Mouse (Mus musculus) adrenal gland, postnatal 10 days (tissue): ENCODE measurements around the gene Atp12a. TPM values are rescaled to one million over a fixed set of nuclear protein-coding genes. Genes with fewer than 3 reads are reported as not detected.

Experiments used
- DNase-seq: peaks from one replicate; pipeline ENCODE4 v3.0.0; 2021; ENCODE audit warnings: mixed read lengths
- long read RNA-seq, 2 experiments: library from polyadenylated mRNA; stranded (forward); transcript quantifications; one replicate each; pipeline ENCODE4 v2.0.0; 2021
- total RNA-seq, 2 experiments: library from RNA; stranded (reverse); gene quantifications; 2 replicates each; pipeline ENCODE4 v1.2.3; 2021

Gene Atp12a
- total RNA-seq = not detected
- long read RNA-seq, experiment 1, partial matches to known transcripts = 0 of 1 reads
- long read RNA-seq, experiment 1, other reads (novel, unspliced or antisense) = 1 of 1 reads
- long read RNA-seq, experiment 2, transcript Atp12a-201 (23 exons, 3,950 nt) = major isoform, 5 of 5 reads
- long read RNA-seq, experiment 2, partial matches to known transcripts = 0 of 5 reads
- long read RNA-seq, experiment 2, other reads (novel, unspliced or antisense) = 0 of 5 reads

DNA sequence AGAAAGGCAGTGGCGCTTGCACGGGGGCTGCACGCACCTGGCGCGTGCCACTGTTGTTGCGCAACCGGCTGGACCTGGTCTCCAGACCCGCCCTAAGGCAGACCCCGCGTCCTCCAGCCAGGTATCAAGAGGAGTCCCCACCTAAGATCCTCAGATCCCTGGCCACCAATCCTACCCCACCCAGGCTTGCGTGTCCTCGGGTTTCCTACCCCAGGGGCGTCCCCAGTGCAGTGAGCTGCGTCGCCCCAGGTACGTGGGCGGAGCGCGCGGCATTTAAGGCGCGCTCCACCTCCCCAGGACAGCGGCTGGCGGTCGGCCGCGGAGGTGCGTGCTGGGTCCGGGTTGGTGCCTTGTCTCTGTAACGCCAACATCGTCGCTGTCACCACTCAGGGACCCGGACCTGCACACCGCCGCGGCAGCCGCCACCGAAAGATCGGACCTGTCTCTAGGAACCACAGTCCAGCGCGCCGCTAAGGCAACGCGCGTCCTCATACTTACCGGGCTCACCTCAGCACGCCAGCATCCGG, at the start of gene Atp12a:
TSS of gene Atp12a (plus strand) at position 358 of the 527 bp plus-strand sequence.
- peak; percentile 8 for DNase-seq

DNA sequence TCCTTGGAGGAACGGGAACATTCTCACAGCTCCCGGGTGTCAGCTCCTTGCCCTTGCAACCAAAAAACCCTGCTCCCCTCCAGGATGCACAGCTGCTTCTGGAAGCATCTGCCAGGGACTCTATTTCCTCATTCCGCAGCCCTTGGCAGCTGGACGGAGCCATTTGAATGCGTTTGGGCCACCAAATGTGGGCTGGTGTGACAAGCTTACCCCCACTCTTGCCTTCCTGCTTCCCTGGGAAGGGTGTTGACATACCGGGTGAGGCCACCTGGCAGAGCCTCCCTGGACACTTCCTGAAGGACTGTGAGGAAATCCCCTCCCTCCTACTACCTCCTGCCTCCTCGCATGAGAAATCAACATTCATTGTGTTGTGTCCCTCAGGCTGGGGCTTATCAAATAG, 49.3 kb upstream of the Atp12a start:
- DNase-seq = no peak

DNA sequence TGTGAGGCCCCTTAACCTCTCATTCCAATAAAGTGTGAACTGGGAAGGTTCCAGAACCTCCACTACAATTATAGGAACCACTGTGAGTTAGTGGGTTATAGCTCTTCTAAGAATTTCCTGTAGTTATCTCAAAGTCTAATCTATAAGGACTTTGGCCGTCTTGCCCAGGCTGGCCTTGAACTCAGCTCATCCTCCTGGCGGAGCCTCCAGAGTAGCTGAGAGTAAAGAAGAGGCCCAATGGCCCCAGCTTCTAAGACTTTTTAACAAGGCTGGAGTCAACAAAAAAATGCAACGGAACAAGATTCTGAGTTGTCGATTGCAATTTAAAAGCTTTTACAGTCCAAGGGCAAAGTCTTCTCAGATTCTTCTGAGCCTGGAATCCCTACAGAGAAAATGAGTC, 48.5 kb upstream of the Atp12a start:
- no peak for DNase-seq

DNA sequence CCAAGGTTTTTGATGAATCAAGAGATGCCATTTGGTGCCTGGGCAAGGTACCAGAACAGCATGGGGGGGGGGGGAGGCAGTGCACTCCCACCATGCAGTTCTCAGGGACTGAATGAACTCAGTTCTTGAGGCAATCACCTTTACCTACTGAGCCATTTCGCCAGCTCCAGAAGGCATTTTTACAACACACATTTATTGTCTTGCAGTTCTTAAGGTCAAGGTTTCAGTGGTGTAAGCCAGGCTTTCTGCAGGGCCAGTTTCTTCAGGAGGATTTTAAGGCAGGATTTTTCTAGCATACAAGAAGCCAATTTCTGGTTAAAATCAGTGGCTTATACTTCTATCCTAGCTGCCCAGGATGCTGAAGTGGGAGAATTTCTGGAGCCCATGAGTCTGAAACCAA, 41.9 kb upstream of the Atp12a start:
- DNase-seq = no peak

DNA sequence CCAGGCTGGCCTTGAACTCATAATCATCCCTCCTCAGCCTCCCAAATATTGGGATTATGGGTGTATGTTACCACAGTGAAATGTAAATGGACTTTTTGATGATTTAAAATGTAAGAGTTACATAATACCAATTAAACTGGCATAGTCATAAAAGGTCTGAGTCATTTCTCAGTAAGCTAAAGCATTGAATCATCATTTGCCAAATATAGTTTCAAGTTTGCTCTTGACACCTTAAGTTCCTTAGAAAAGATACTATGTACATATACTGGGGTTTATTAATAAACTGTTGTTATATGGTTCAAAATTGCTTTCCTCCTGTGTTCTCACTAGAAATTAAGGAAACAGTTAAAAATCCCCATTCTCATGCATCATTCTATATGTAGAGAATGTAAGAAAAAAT, 39.8 kb upstream of the Atp12a start:
- no peak for DNase-seq

DNA sequence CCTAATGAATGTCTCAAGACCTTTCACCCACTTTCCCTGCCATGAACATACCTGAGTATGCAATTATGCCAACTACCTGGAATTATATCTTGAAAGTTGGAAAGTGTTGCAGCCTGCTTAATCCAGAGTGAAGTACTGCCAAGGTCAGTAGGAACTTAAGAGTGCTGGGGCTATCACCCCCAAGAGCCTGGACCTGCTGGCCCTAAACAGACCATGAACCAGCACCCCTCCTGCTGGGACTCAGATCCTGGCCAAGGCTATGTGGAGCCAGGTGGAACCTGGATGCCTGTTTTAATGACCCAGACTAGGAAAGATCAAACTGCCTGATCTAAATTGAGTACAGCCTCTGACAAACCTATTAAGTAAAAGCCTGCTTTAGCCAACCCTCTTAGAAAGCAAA, 31.2 kb upstream of the Atp12a start:
- no peak for DNase-seq

DNA sequence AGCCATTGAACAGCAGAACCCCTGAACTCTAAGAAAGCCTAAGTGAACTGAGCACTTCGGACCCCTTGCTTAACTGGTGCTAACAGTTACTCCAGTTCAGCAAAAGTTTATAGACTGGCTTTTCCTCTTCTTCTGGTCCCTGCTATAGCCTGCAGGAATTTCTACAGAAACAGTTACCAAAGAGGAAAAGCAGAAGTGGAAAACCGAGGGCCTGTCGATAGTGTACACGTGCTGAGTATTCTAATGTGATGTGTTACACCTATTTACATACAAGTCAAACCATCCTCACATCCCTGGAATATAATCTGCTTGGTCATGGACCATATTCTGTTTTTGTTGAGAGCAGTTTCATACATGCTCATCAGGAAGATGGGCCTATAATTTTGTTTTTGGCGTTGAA, 30.4 kb upstream of the Atp12a start:
- no peak for DNase-seq

DNA sequence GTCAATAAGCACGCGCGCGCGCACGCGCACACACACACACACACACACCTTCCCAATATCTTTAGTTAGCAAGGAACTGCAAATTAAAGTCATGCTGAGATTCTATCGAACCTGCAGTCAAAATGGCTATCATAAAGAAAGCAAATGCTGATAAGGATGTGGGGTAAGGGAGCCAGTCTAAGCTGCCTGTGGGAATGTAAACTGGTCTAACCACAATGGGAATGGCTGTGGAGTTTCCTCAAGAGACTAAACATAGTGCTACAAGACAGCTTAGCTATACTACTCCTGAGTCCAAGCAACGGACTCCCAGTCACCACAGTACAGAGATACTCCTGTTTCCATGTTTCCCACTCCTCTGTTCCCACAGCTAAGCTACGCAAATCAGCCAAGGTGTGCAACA, 28.8 kb upstream of the Atp12a start:
- no peak for DNase-seq

DNA sequence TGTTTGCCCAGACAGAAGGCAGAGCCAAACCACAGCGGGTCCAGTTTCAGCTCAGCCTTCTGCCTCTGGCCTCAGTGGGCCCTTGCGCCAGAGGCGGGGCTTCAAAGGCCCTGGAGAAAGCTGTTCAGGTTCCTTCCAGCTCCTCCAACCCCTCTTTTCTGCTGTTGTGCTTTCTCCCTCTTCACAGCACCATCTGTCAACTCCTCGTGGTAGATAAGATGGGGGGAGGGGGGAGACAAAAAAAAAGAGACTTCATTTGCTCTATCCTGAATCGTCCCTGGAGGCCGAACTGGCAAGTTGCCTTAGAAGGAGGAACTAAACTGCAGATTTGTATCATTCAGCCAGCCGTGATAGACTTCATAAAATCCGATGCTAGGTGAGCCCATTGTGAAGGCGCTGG, 27.8 kb upstream of the Atp12a start:
- no peak for DNase-seq

DNA sequence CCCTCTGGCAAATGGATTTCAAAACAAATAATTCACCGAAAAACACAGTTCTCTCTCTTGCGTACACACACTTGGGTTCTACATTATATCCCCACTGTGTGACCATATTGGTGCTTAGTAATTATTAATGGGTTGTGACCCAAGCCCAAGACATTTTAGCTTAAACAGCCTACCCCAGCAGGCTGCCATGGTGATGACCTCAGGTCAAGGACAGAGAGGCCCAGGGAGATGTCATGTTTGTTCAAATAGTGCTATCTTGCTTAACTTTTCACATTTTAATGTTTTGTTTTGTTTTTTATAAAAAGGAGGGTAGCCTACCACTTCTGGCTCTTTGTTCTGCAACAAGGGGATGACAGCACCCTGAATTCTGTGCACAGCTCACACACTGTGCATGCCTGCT, 27.2 kb upstream of the Atp12a start:
- DNase-seq = peak; percentile 37

DNA sequence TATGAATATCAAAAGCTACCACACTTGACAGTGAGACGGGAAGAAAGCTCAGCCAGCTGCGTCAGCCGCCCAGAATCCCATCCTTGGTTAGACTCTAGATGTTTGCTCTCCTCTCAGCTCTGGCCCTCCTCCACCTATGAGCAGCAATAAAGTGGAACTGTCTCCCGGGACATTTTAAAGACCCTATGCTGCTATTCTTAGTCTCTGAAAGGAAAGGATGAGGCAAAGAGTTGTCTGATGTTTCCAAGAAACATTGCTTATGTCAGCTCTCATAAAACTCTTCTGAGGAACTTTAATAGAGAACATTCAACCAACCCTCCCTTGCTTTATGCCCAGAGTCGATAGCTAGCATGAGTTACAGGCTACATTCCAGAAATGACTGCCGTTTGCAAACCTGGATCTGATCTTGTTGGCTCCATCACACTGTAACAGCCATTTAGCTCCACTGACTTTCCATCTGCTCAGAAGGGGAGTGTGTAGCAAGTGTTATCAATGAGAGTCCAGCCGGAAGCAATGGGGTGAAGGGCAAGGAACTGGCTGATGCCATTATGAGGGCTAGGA, 25.9 kb upstream of the Atp12a start:
- no peak for DNase-seq

DNA sequence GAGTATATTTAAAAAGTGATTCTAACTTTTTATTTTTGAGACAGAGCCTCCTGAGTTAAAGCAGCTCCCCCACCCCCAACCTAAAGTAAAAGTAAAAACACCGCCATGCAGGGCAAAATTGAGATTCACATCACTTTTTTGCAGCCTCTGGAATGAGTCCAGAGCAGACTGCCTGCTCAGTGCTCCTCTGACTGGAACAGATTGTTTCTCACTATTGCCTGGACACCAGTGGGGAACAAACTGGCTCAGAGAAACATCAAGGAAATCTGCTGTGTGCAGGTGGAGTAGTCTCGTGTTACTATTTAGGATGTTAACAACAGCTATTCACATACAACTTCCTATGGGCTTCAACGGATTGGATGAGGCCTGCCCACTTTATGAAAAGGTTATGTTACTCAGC, 16.2 kb upstream of the Atp12a start:
- DNase-seq = no peak

DNA sequence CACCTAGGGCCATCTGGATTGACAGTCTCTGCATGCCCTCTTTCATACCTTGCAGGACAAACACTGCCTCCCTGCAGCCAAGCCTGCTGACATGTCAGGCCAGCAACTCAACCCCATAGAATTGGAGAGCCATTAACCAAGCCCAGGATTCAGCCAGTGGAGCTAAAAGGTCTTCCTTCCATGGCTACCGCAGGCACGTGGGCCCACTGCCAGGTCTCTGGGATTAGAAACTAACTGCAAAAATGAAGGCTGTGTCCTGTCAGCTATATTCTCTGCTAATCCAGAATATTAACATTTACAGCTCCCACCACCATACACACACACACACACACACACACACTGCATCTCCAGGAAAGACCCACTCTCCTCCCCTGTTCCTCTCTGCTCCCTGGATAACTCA, 15.3 kb upstream of the Atp12a start:
- DNase-seq = no peak

DNA sequence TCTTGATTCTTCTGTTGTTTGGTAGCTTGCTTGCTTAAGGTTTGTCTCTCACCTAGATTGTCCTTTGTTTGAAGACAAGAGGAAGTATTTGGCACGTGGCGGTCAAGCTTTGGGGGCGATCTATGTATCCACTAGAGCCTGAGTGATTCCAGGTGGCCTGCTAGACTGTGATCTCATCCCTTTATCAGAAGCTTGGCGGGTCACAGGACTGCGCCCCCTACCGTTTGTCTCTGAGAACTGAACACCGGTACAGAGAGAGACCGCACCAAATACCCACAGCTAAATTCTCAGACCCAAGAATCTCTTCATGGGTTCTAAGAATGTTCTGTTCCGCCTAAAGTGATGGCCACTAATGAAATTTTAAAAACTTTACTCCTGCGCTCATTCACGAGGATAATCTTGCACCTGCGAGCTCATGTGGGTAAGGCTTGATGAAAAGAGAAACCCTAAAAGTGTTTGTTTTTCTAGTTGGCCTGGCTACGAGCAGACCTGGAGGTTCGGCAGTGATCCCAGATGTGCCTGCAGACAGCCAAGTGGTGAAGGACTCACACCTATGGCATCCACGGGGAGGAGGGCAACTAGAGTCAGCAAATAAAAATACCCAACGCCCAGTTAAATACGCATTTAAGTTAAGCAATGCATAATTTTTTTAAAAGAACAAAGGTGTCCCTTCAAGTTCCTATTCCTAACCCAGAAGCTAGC, 12.8 kb upstream of the Atp12a start:
- DNase-seq = peak; percentile 63

DNA sequence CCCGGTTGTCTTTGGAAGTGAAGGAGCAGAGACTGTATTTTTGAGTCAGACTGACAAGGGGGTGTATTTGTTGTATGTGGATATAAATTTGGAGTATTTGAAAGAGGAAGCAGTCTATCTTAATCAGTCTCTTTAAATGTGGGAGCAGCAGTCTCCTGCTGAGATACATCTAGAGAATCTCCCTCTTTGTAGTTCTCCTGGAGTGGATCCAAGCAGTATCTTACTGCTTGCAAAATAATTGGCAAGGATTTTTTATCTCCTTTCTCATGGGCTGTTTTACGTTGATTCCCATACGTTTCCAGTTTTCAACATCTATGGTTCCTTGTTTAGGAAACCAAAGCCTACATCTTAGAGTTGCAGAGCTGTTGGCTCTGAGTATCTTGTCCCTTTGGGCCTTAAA, 10.1 kb upstream of the Atp12a start:
- no peak for DNase-seq

DNA sequence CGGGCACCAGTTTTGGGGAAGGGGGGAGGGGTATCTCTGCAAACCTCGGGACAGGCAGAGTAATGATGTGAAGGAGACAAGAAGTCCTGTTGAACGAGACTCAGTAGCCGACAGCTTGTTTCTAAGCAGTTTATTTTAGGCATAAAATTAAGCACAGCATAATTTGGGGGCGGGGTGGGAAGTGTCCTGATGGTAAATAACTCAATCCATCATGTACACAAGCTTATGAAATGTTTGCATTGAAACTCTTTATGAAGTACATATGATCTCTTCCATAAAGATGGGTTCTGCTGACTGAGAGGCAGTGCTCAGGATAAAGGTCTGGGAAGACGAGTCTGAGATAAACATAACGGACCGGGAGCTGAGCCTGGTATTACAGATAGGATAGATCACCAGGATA, 9.5 kb upstream of the Atp12a start:
- DNase-seq = no peak

DNA sequence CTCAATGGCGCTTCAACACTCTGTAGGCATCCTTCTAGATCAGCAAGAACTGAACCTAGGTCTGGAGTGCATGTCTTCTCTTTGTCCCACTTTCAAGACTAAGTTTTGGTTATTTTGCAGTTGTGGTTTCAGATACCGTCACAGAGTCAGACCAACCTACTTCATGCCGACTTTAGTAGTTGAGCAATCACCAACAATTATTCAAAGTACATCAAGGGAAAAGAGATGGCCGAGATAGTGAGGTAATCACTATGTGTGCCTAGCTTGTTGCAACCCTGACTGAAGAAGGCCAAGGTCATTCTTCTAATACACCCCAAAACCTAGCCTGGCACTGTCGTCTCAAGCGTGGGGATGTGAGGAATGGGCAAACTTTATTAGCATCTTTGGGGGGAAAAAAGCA, 8.7 kb upstream of the Atp12a start:
- DNase-seq = no peak

DNA sequence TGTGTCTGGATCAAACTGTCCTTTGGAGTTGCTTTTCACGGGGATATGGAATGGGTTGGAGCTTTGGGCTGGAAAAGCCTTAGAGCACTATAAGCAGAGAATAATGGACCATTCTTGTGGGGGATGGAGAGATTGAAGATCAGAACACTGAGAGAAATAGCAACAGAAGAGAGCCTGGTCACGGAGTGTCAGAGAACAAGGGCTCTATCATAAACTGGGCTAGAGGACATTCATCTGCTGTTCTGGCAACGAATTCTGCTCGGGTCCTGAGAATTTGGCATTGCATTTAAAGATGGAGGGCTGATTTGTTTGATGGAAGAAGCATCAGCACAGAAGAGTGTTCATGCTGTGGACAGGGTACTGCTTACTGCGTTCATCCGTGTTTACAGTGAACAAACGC, 6.4 kb upstream of the Atp12a start:
- no peak for DNase-seq

DNA sequence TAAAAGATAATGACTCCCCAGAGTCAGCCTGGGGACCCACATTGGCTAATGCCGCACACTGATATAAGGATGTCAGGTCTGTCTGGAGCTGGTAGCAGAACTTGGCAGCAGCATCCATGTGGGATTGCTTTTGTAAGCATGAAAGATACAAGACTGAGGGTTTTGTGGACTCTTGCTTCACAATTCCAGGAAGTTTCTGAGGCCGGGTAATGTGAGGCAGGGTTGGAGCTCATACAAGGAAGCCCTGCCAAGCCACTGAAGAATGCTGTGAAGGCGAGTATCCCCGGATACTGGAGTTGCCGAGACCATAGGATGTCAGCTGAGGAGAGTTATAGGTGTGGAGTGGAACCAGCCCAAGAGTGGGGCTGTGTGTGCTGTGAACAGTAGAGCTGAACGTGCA, 5.7 kb upstream of the Atp12a start:
- no peak for DNase-seq

DNA sequence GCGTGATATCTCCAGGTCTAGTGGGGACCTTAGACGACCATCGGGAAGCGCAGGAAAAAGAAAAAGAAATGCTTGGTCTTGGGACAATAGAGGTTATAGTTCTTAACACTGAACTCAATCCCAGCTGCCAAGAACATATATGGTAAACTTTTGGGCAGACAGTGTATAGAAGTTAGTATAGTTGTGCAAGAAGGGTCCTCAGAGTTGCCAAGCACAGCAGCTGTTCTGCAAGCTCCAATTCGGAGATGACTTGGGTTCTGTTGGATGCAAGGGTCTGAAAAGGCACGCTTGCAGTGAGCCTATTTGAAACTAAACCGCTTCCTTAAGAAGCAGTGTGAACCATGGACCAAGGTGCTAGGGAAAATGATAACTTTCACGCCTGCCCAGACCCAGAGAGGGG, 424 bp downstream of the Atp12a start:
- no peak for DNase-seq

DNA sequence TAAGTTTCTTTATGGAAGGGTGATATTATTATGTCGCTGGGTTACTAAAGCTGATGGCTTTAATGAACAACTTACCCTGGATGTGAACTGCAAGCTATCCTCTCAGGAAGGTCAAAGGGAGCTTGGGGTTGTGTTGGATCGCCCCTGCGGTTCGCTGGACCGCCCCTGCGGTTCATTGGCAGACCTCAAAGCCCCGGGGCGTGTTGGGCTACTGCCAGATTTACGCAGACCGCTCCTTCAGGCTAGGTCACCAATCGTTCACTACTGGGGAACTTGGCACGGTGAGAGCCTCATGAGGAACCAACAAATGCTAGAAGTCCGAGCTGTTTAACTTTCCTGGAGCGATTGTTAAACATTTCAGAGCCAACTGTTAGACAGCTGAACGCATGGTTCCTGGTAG, 1.8 kb downstream of the Atp12a start:
- no peak for DNase-seq

DNA sequence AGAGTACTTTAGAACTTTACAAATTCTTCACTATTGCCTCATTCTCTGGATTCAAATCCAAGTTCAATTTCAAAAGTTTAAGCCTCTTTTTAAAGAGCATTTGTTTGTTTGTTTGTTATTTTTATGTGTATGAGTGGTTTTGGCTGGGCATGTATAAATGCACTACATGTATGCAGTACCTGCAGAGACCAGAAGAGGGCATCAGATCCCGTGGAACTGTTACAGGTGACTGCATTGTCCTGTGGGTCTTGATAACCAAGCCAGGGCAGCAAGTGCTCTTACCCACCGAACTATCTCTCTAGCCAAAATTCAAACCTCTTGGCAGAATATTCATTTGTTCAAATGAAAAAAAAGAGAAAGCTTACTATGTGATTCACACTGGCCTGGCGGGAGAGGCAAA, 4.0 kb downstream of the Atp12a start:
- peak; percentile 18 for DNase-seq

DNA sequence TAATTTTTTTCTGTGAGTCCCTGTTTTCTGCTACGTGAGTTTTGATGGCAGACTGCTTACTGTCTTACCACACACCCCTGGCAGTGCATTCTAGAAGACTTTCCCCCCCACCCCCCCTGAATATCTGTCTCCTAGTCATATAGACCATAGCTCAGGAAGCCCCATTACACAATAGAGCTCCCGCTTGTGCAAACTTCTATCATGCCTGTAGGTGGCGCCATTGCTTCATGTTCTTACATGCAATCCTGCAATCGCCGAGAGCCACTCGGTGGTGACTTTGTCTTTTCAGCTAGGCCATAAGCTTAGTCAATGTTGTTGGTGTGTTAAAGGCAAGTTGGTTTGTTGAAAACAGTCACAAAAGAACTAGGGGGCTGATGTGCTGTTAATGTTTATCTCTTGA, 10.9 kb downstream of the Atp12a start:
- DNase-seq = peak; percentile 86

DNA sequence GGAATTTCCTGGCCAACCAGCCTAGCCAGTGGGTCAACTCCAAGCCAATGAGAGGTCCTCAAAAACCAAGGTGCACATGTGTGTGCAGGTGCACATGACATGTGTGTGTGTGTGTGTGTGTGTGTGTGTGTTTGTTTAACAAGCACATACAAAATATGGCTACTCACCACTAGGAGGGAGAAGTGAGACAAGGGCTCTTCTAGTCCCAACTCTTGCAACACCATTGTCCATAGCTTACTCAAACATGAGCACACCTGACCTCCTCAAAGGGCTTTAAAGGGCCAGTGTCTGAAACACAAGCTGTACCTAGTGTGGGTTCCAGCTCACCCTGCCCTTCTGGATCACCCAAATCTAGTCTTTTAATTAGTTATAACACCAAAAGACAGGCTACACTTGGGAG, 12.9 kb downstream of the Atp12a start:
- no peak for DNase-seq
